Mouse (Mus musculus) WW6 (cell line): ENCODE results near the gene Mettl5.
A peak's percentile ranks its signal among the peaks of the same experiment; 100 is the strongest.

Experiments
- DNase-seq: peaks from one replicate; pipeline ENCODE4 v3.0.0-alpha.2; 2013; ENCODE audit warnings: low read depth, low spot score

The Mettl5 gene

GRCm38 (mm10) chr2:69856392-69856791 lies 29.0 kb downstream of the Mettl5 start:
- no peak for DNase-seq

GRCm38 (mm10) chr2:69851427-69852058 lies 33.9 kb downstream of the Mettl5 start:
- DNase-seq = no peak

DNA sequence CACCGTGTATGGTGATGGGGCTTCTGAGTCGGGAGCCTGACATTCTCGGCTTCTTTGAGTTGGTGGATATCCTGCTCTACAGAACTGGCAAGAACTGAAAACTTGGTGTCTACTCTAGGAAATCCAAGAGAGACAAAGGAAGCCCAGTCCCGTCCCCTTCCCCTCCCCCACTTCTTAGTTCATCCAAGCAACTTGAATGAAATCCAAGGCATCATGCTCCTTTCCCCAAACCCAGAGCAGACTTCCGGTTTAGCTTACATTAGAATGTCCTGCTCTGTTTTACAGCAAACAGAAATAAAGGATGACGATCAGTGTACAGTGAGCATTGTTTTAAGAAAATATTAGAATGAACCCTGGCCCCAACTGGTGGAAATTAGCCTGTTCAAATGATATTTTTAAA lies 36.2 kb downstream of the Mettl5 start:
- DNase-seq = no peak

- no peak for DNase-seq
Observed at GRCm38 (mm10) chr2:69840261-69840660, 45.2 kb downstream of the Mettl5 start.

DNA sequence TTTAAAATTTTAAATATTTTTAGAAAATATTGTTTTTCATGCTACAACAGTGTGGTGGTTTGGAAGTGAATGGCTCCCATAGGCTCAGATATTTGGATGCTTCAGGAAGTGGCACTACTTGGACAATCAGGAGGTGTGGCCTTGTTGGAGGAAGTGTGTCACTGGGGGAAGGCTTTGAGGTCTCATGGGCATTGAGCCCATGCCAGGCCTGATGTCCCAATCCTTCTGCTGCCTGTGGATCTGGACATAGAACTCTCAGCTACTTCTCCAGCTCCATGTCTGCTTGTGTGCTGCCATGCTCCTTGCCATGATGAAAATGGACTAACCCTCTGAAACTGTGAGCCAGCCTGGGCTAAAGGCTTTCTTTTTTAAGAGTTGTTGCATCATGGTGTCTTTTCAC lies 46.7 kb downstream of the Mettl5 start:
- DNase-seq = no peak

DNA sequence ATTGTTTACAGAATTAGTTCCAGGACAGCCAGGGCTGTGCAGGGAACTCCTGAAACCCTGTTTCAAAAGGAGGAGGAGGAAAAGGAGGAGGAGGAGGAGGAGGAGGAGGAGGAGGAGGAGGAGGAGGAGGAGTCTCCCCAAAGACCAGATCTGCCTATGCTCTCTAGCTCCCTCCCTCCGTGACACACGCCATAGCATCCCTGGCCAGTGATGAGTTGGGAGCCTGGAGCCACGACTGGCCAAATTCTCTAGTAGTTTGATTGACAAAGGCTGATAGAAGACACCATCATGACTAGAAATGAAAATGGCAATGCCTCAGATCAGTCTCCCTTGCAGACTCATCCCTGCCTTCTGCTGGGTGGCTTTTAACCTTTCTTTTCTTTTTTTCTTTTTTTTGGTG lies 47.4 kb downstream of the Mettl5 start:
- no peak for DNase-seq

DNA sequence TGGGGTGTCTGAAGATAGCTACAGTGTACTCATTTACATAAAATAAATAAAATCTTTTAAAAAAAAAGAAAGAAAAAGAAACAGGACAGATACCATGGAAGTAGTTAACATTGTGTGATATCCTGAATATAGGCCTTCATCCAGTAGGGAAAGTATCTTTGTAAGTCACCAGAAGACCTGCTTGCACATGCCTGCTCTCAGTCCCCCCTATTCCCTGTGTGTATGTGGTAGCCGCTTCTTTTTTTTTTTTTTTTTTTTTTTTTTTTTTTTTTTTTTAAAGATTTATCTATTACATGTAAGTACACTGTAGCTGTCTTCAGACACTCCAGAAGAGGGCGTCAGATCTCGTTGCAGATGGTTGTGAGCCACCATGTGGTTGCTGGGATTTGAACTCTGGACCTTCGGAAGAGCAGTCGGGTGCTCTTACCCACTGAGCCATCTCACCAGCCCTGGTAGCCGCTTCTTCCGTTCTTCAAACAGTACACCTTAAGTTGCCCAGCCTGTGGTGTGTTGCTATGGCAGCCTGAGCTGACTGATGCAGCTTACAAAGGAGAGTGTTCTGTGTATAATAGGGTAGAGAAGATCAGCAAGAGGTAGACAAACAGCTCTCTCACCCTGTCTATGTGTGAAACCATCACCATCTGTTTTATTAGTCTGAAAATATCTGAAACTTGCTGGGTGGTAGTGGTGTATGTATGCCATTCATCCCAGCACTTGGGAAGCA lies 48.0 kb downstream of the Mettl5 start:
- no peak for DNase-seq

- no peak for DNase-seq
Observed at GRCm38 (mm10) chr2:69830116-69830515, 55.3 kb downstream of the Mettl5 start.

DNA sequence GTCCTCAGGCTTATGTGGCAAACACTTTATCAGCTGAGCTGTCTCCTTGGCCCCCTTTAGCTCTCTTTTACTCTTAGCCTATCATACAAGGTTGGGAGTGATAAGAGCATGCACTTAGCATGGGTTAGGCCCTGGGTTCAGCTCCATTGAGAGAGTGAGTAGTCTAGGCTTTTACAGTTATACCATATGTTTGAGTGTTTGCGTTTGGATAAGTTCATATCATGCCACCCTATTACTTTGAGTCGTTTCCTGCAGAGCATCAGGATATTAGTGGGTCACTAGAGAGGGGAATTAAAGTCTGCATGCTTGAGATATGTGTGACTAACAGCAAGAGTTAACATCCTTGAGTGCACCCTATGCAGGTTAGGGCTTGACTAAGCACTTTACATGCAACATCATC lies 55.7 kb downstream of the Mettl5 start:
- DNase-seq = no peak

- no peak for DNase-seq
Observed at GRCm38 (mm10) chr2:69828031-69828430, 57.4 kb downstream of the Mettl5 start.

- DNase-seq = no peak
Observed at GRCm38 (mm10) chr2:69826380-69826779, 59.0 kb downstream of the Mettl5 start.

DNA sequence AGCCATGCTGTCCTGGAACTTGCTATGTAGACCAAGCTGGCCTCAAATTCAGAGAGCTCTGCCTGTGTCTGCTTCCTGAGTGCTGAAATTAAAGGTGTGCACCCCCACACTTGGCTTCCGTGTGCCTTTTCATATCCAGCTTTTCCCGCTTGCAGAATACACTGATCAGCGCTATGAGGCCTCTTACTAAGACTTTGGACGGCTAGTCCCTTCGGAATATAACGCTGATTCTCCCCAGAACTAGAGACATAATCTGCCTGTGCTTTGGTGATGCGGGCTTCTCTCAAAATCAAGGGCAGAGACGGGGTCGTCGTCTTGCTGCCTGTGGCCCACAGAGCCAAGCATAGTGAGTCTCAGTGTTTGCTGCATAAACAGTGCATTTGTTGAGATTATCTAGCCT lies 59.5 kb downstream of the Mettl5 start:
- DNase-seq = no peak

- DNase-seq = peak; percentile 22
Observed at GRCm38 (mm10) chr2:69823129-69823677, 62.2 kb downstream of the Mettl5 start.

GRCm38 (mm10) chr2:69822361-69823128 lies 62.9 kb downstream of the Mettl5 start:
- peak; percentile 22 for DNase-seq

DNA sequence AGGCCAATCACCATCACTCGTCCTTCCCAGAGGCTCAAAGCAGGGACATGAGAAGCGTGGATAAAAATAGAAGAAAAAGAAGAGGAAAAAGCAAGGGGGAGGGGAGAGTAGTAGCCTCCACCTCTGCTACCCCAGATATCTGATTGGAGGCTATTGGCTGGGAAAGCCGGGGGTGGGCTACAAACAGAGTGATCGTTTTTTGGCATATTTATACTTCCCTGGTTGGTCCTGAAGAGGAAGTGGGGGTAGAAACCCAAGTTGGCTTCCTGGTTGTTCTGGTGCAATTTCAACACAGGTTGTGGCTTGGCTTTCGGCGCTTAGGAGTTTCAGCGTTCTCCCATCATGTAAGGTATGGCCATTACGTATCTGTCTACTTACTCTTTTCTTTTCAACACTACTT lies 63.7 kb downstream of the Mettl5 start, which contains the start of gene Klhl23:
Gene Klhl23, plus strand, starts transcription at position 234 of the 400 bp plus-strand sequence.
- DNase-seq = no peak
